Mouse (Mus musculus): ENCODE measurements around the gene AU041133. TPM values are rescaled to one million over a fixed set of nuclear protein-coding genes. Genes with fewer than 3 reads are reported as not detected.
A peak's percentile ranks its signal among the peaks of the same experiment; 100 is the strongest.
"Not testable (repeated sequence)": the region's sequence is repeated elsewhere in the genome, so short reads cannot be mapped to it uniquely, and the experiment has no call there.

AU041133 gene
- 10 to 100 TPM; 10.4 to 15.3 (median 11.6) TPM for polyA plus RNA-seq (2017; shearing (Covaris generic))

- ATAC-seq, result peak; percentile 100
Observed at GRCm38 (mm10) chr10:82127850-82128401, at the start of gene AU041133. TSS of gene AU041133 (plus strand) at chr10:82128013.

- ATAC-seq, result peak; percentile 97
Observed at GRCm38 (mm10) chr10:82082728-82083621, 44.8 kb upstream of the AU041133 start, which contains the start of gene BC024063. TSS of gene BC024063 (plus strand) at chr10:82083353.

GRCm38 (mm10) chr10:82083622-82083971 lies 44.2 kb upstream of the AU041133 start:
- ATAC-seq, result not testable (repeated sequence)

DNA sequence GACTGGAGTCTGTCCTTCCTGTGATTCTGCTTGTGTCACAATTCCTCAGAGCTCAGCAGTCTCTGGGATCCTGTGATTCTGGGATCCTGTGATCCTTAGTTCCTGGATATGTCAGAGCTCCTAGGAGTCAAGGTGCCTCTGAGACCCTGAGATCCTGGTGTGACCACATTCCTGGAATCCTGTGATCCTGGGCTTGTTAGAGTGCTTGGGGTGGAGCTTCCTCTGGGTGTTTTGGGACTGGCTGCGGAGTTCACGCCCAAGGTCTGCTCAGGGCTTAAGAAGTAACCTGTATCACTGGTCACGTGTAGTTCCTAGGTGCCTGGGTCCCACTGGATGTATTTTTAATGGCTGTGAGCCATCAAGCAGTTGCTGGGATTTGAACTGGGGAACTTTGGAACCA lies 10.6 kb upstream of the AU041133 start:
- ATAC-seq, result no peak

DNA sequence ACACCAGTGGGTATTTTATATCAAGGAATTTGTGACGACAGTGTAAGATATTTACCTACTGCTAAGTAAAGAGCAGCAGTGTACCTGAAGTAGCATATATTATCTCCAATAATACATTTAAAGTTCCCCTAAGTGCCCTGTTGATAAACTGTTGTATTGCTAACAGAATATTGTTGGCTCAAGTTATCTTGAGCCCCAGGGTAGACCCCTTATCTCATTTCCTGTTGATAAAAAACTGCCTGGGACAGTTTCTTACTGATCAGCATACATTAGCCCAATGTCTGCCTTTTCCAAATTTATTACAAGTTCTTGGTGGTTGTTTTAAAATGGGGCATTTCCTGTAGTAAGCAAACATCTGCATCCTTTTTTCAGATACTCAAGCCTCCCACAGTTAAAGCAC lies 17.5 kb downstream of the AU041133 start:
- ATAC-seq, result no peak

GRCm38 (mm10) chr10:82147571-82147970 lies 19.8 kb downstream of the AU041133 start:
- ATAC-seq, result no peak

GRCm38 (mm10) chr10:82167777-82168176 lies 40.0 kb downstream of the AU041133 start:
- ATAC-seq, result no peak

- no peak for ATAC-seq
Observed at GRCm38 (mm10) chr10:82169776-82170175, 42.0 kb downstream of the AU041133 start.

GRCm38 (mm10) chr10:82170808-82171207 lies 43.0 kb downstream of the AU041133 start:
- ATAC-seq, result no peak

DNA sequence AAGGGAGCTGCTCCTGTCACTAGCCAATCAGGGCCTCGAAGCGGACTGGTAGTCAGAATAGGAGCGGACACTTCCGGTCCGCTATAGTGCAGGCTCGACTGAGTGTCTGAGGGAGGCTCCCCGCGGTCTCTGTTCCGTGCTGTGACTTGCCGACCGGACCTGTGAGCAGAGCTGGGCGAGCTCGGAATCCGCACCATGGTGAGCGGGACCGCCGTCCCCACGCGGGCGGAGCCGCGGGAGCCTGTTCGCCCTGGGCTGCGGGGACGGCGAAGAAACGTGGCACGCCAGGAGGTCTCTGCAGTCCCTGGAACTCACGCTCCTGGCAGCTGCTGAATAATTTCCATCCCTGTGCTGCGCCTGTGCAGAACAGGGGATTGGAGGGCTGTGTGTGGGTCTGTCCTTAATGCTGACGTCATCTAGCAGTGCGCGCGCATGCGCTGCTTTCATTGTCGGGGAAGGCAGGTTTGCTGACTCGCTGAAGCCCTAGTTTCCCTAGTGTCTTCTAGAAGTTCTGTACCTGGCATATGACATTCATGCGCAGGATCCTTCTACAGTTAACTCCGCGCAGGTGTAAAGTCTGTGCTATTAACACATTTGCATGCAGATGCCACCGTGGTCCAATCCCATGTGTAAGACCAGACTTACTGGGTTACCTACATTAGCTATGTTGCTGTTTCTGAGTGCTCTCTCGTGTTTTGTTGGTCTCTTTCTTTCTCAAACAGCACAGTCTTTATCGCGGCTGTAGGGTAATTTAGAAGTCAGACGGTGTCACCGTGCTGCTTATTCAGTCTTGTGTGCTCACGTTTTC lies 50.6 kb downstream of the AU041133 start:
- peak; percentile 90 for ATAC-seq

Other genes starting within 250 kb of the AU041133 start
- gene Zfp781, start 197.5 kb upstream of the AU041133 start, polyA plus RNA-seq (2017; shearing (Covaris generic)), result 1 to 10 TPM; 2.4 to 3.7 (median 3.1) TPM
- 10 to 100 TPM; 11.8 to 17.0 (median 13.9) TPM for gene Zfp873, start 79.9 kb upstream of the AU041133 start, polyA plus RNA-seq (2017; shearing (Covaris generic))
- 1 to 10 TPM; 3.3 to 6.8 (median 3.9) TPM for gene BC024063, start 44.7 kb upstream of the AU041133 start, polyA plus RNA-seq (2017; shearing (Covaris generic))
- gene Zfp938, start 113.3 kb downstream of the AU041133 start, polyA plus RNA-seq (2017; shearing (Covaris generic)), result 10 to 100 TPM; 15.6 to 19.2 (median 17.6) TPM
- gene 4932415D10Rik, start 188.6 kb downstream of the AU041133 start, polyA plus RNA-seq (2017; shearing (Covaris generic)), result not detected
- 10 to 100 TPM in 2 of 3 experiments, 1 to 10 TPM in 1; 7.5 to 14.8 (median 12.7) TPM for gene Gm4924, start 226.2 kb downstream of the AU041133 start, polyA plus RNA-seq (2017; shearing (Covaris generic))